Mouse (Mus musculus) intestine, embryonic 14.5 days (tissue): Measurements from ENCODE around the gene Sfxn5. TPM values are rescaled to one million over a fixed set of nuclear protein-coding genes. Genes with fewer than 3 reads are reported as not detected.

Experiments
- ATAC-seq: fragments of 200-750 bp; cut with Nextera tagmentation; replicated peaks from 2 replicates; pipeline ENCODE4 v1.8.0; 2017; ENCODE audit warnings: low read depth, moderate number of reproducible peaks, moderate TSS enrichment, moderate library complexity; ENCODE audit not compliant: low FRiP score, low TSS enrichment
- DNase-seq: peaks from one replicate; pipeline ENCODE4 v3.0.0-alpha.2; 2018; ENCODE audit warnings: low spot score
- H3K27ac ChIP-seq: fragments of 300-500 bp; sonication (generic); 2 replicates; pipeline ENCODE4 v1.5.1; 2014; ENCODE audit warnings: low read depth, mild to moderate bottlenecking, control low read depth
- H3K27me3 ChIP-seq: fragments of 300-500 bp; sonication (generic); replicated peaks from 2 replicates; pipeline ENCODE4 v1.6.1; 2014; ENCODE audit warnings: low read length, control low read depth; ENCODE audit not compliant: control insufficient read depth, insufficient read depth
- H3K36me3 ChIP-seq: fragments of 300-500 bp; sonication (generic); 2 replicates; pipeline ENCODE4 v1.6.1; 2014; ENCODE audit warnings: low read length, control low read depth; ENCODE audit not compliant: control insufficient read depth, insufficient read depth
- H3K4me1 ChIP-seq: fragments of 300-500 bp; sonication (generic); replicated peaks from 2 replicates; pipeline ENCODE4 v1.6.1; 2014; ENCODE audit warnings: low read length, control low read depth, mixed read lengths; ENCODE audit not compliant: control insufficient read depth, insufficient read depth
- H3K4me2 ChIP-seq: fragments of 300-500 bp; sonication (generic); 2 replicates; pipeline ENCODE4 v1.6.1; 2014; ENCODE audit warnings: low read length
- H3K4me3 ChIP-seq: fragments of 300-500 bp; sonication (generic); 2 replicates; pipeline ENCODE4 v1.5.1; 2014; ENCODE audit warnings: low read depth, low read length, control low read depth, mixed read lengths
- H3K9ac ChIP-seq: fragments of 300-500 bp; sonication (generic); 2 replicates; pipeline ENCODE4 v1.6.1; 2014; ENCODE audit warnings: mild to moderate bottlenecking, low read length
- H3K9me3 ChIP-seq: fragments of 300-500 bp; sonication (generic); 2 replicates; pipeline ENCODE4 v1.6.1; 2016; ENCODE audit warnings: low read length, control low read depth; ENCODE audit not compliant: control insufficient read depth
- WGBS: fragments of 180-500 bp; shearing (Covaris S2); extraction: QIAGEN DNeasy Blood & Tissue Kit; methylation state at CpG from one replicate; pipeline ENCODE4 v1.1.7; 2014; 5-methylcytosine and 5-hydroxymethylcytosine counted together
- polyA plus RNA-seq: library from polyadenylated mRNA; unstranded; fragments of >200 nt; fragmentation: Nextera tagmentation; extraction: Ambion mirVana; gene quantifications from 2 replicates; pipeline ENCODE4 v1.2.1, GENCODE M21; 2014

Gene Sfxn5
- polyA plus RNA-seq, 1 experiment from 2014 or later = 8.3 TPM

DNA sequence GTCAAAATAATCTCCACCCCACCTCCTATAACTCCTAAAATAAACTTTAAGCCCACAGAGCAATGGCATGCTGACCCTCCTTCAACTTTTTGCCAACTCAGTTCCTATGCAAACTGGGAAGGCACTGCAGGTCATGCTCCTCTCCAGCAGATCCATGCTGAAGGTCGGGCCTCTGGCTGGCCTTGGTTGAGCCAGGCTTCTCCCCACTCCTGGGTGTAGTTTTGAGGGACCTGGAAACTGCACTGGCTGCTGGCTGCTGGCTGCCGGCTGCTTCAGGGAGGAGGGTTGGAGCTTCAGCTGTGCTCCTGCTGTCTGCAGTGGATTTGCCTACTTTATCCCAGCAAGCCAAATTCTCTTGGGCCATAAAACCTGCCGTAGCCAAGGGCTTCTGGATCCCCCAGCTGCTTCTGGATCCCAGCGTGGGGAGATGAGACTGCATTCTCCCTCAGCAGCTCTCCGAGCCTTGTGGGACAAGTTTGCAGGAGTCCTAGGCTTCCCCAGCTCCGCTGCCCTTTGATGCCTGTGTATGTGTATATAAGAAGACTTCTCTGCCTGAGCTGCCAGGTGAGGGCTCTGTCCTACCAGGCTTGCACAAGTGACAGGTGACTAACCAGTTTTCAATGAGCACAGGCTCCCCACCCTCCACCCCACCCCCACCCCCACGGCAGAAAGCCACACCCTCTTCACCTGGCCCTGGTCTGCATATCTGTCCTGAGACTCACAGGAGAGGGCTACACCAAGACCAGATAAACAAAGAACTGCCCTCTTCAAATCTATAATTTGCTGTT lies 100.2 kb downstream of the Sfxn5 start:
- DNase-seq (peak; percentile 59), ATAC-seq (0 out of 2 replicates have a peak, but pooled peaks have one; percentile 41)
- no peaks in the 10 kb centered on the region for H3K36me3 ChIP-seq
- no peaks in the 10 kb centered on the region for H3K9me3 ChIP-seq
- no peaks in the 10 kb centered on the region for H3K27me3 ChIP-seq
- WGBS = 22% methylated on average over 7 of the region's 7 CpGs
- H3K4me3 ChIP-seq = no peak overlapping the region
- H3K9ac ChIP-seq = no peak overlapping the region
- no peak overlapping the region; the same call in 1 of the 2 replicates for H3K4me2 ChIP-seq
- no peak overlapping the region for H3K27ac ChIP-seq
- H3K4me1 ChIP-seq = peaks cover 9% of the 10 kb centered on the region; the same call in 1 of the 2 replicates

DNA sequence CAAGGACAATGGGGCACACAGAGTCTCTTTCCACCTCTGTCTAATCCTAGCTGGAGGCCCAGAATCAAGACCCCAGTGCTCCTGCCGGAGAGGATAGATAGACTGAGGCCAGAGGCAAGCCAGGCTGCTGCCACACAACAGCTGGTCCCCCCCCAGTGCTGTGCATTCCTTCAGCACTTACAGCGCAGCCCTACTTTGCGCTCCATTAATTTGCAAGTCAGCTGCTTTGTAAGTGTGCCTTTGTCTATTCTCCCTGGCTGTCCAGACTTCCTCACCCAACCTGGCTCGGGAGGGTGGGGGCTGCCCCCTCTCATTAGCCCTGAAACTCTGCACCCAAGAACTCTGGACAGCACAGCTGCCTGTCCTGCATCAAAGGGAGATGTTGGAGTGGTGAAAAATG lies 101.2 kb downstream of the Sfxn5 start:
- DNase-seq = no peak
- 58% methylated on average over 4 of the region's 4 CpGs for WGBS
- no peak overlapping the region for H3K4me2 ChIP-seq
- H3K9ac ChIP-seq = no peak overlapping the region
- no peaks in the 10 kb centered on the region for H3K36me3 ChIP-seq
- peaks cover 9% of the 10 kb centered on the region; the same call in 1 of the 2 replicates for H3K4me1 ChIP-seq
- no peak for ATAC-seq
- H3K9me3 ChIP-seq = no peaks in the 10 kb centered on the region
- H3K4me3 ChIP-seq = no peak overlapping the region
- H3K27ac ChIP-seq = no peak overlapping the region
- no peaks in the 10 kb centered on the region for H3K27me3 ChIP-seq

DNA sequence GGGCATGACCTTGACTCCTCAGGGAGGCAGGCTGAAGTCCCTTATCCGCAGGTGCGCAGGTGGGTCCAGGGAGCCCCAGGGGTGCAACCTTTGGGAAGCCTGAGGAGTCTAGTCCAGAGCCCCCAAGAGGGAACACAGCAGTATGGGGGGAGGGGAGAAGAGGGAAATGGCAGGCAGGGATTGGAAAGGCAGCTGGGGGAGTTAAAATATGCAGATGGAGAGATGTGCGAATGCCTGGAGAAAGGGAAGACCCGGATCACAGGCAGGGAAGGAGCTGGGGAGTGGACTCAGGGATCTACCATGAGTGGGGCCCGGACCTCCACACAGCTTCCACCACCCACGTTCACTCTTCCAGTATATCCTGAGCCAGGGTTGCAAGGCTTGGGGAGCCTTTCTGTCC lies 101.8 kb downstream of the Sfxn5 start:
- Histone ChIP-seq H3K27ac (no peak overlapping the region), H3K4me3 (no peak overlapping the region), H3K27me3 (no peaks in the 10 kb centered on the region), H3K4me1 (peaks cover 9% of the 10 kb centered on the region; the same call in 1 of the 2 replicates), H3K4me2 (no peak overlapping the region), H3K36me3 (no peaks in the 10 kb centered on the region), H3K9ac (no peak overlapping the region), H3K9me3 (no peaks in the 10 kb centered on the region)
- no peak for DNase-seq
- 36% methylated on average over 6 of the region's 6 CpGs for WGBS
- ATAC-seq = no peak

DNA sequence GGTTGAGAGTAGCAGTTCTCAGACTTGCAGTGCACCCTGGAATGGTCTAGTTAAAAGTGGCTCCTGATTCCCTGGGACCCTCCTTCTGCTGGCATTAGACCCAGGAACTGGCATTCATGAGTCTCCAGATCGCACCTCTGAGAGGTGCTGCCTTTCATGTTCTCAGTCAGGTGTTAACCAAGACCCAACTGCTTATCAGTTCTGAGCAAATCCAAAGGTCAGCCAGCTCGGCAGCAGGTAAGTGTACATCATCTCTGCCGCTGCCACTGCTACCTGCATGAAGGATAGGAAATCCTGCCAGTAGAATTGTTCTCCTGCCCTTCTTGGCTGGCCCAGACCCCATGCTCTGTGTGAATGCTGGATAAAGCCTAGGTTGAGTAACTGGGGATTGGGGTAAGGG lies 102.5 kb downstream of the Sfxn5 start:
- Histone ChIP-seq H3K4me1 (peaks cover 9% of the 10 kb centered on the region; the same call in 1 of the 2 replicates), H3K4me2 (no peak overlapping the region), H3K4me3 (no peak overlapping the region), H3K27ac (no peak overlapping the region), H3K27me3 (no peaks in the 10 kb centered on the region), H3K36me3 (no peaks in the 10 kb centered on the region), H3K9ac (no peak overlapping the region), H3K9me3 (no peaks in the 10 kb centered on the region)
- WGBS = 51% methylated on average over 3 of the region's 3 CpGs
- no peak for ATAC-seq
- DNase-seq = no peak

DNA sequence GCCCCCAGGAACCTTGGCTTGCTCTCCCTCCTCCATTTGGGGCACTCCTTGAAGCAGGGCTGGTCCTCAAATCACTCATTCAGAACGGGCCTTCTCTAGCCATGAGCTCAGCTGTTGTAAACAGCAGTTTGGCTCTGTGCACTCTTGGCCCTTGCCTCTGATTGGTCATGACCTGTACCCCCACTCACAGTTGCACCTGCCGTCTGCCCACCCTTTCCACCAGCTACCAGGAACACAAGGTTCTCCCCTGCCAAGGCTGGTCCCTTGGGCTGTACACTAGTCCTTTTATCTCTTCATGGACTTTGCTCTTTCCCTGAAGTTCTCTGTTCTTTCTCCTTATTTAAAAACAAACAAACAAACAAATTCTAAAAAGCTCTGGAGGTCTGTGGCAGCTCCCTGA lies 105.7 kb downstream of the Sfxn5 start:
- 47% methylated on average over 2 of the region's 2 CpGs for WGBS

DNA sequence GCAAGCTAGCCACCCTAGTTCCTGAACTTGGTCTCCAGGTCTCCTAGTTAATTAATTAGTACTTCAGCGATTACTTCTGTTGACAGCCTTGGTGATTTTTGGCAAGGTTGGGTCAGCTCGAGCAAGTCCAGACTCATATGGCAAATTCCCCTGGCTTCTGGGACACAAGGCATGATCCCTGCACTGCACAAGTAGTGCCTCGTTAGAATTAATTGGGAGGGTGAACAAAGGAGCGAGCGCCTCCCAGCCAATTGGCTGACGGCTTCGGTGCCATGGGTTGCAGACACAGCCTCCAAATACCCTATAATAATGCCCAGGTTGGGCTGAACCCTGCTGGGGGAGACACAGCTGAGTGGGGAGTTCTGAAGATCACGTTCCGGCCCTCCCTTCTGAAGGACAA lies 106.7 kb downstream of the Sfxn5 start:
- H3K36me3 ChIP-seq = no peaks in the 10 kb centered on the region
- ATAC-seq = no peak
- H3K9me3 ChIP-seq = no peaks in the 10 kb centered on the region
- H3K9ac ChIP-seq = no peak overlapping the region
- no peaks in the 10 kb centered on the region for H3K27me3 ChIP-seq
- WGBS = 85% methylated on average over 9 of the region's 9 CpGs
- H3K4me2 ChIP-seq = no peak overlapping the region
- H3K4me3 ChIP-seq = no peak overlapping the region
- H3K27ac ChIP-seq = no peak overlapping the region
- no peak for DNase-seq
- peaks cover 4% of the 10 kb centered on the region; the same call in 1 of the 2 replicates for H3K4me1 ChIP-seq

More for the DNA sequence above, 105.7 kb downstream of the Sfxn5 start:
- DNase-seq = no peak
- H3K36me3 ChIP-seq = no peaks in the 10 kb centered on the region
- H3K27ac ChIP-seq = no peak overlapping the region
- H3K4me2 ChIP-seq = no peak overlapping the region
- 0 out of 2 replicates have a peak, but pooled peaks cover 4% of the 10 kb centered on the region for H3K4me1 ChIP-seq
- H3K27me3 ChIP-seq = no peaks in the 10 kb centered on the region
- H3K9me3 ChIP-seq = no peaks in the 10 kb centered on the region
- ATAC-seq = no peak
- H3K4me3 ChIP-seq = no peak overlapping the region
- H3K9ac ChIP-seq = no peak overlapping the region

DNA sequence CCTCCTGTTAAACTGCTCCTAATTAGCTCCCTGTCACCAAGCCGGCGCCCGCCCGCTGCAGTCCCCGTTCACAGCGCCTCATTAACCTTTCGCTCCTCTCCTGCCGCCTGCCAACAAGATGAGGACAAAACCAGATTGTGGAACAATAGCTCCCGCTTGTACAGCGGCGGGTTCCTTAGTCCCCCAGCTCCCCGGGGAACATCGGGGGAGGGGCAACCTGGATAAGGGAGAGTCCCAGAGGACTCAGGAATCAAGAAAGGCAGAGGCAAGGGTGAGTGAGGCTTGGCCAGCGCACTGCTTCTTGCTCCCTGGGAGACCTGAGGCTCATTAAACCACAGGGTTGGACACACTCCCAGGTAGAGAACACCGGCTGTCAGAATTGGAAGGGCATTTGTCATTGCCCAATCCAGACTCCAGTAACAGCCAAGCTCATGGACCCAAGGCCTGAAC lies 108.8 kb downstream of the Sfxn5 start:
- DNase-seq = no peak
- Histone ChIP-seq H3K9ac (no peak overlapping the region), H3K9me3 (no peaks in the 10 kb centered on the region), H3K27ac (no peak overlapping the region), H3K4me3 (no peak overlapping the region), H3K27me3 (no peaks in the 10 kb centered on the region), H3K4me2 (no peak overlapping the region), H3K36me3 (no peaks in the 10 kb centered on the region), H3K4me1 (peaks cover 12% of the 10 kb centered on the region; the same call in 1 of the 2 replicates)
- no peak for ATAC-seq
- WGBS = 66% methylated on average over 15 of the region's 15 CpGs

DNA sequence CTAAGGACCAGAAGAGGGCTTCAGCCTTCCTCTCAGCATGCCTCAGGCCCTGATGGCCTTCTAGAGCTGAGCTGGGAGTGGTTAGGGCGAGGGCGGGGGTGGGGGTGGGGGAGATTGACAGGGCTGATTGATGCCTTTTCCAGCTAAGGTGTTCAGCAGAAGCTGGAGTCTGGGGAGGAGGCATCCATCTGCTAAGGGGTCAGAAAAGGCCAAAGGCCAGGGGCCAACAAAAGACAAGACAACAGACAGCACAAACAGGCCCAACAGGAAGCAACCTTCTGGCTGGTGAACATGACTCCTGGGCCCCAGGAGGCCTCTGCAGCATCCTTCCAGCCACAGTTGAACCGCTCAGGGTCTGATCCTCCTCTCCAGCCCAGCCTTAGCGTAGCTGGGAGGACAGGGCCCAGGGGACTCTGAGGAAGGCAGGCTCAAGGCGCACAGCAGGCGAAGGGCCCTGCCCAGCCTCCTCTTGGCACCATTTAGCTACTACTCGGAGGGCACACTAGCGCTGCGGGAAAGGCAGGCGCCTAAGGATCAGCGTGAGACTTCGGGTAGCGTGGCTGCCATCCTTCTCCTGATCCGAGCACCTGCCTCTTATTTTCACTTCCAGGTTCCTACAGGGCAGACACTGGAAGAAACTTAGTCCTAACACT lies 109.6 kb downstream of the Sfxn5 start:
- H3K4me2 ChIP-seq = no peak overlapping the region
- H3K9ac ChIP-seq = no peak overlapping the region
- peaks cover 12% of the 10 kb centered on the region; the same call in 1 of the 2 replicates for H3K4me1 ChIP-seq
- no peaks in the 10 kb centered on the region for H3K36me3 ChIP-seq
- DNase-seq = no peak
- no peak overlapping the region for H3K27ac ChIP-seq
- WGBS = 53% methylated on average over 14 of the region's 14 CpGs
- no peaks in the 10 kb centered on the region for H3K27me3 ChIP-seq
- H3K4me3 ChIP-seq = no peak overlapping the region
- ATAC-seq = no peak
- H3K9me3 ChIP-seq = no peaks in the 10 kb centered on the region
